Mouse (Mus musculus) midbrain, embryonic 11.5 days (tissue): ENCODE measurements around the gene Gpx5. TPM values are rescaled to one million over a fixed set of nuclear protein-coding genes. Genes with fewer than 3 reads are reported as not detected.

Experiments
- ATAC-seq: fragments of 200-750 bp; cut with Nextera tagmentation; 2 replicates; pipeline ENCODE4 v1.8.0; 2017; ENCODE audit warnings: moderate TSS enrichment, moderate library complexity; ENCODE audit not compliant: low FRiP score
- DNase-seq: peaks from one replicate; pipeline ENCODE4 v3.0.0; 2015; ENCODE audit warnings: low spot score; ENCODE audit errors: missing footprints
- H3K27ac ChIP-seq: fragments of 300-500 bp; sonication (generic); 2 replicates; pipeline ENCODE4 v1.5.1; 2014; ENCODE audit warnings: low read depth, low read length
- H3K27me3 ChIP-seq: fragments of 300-500 bp; sonication (generic); 2 replicates; pipeline ENCODE4 v1.6.1; 2014; ENCODE audit warnings: mild to moderate bottlenecking, low read length, moderate library complexity, mixed read lengths; ENCODE audit not compliant: control insufficient read depth, insufficient read depth
- H3K36me3 ChIP-seq: fragments of 300-500 bp; sonication (generic); 2 replicates; pipeline ENCODE4 v1.6.1; 2014; ENCODE audit warnings: mild to moderate bottlenecking, low read length, moderate library complexity, mixed read lengths; ENCODE audit not compliant: control insufficient read depth, insufficient read depth
- H3K4me1 ChIP-seq: fragments of 300-500 bp; sonication (generic); 2 replicates; pipeline ENCODE4 v1.6.1; 2014; ENCODE audit warnings: low read length; ENCODE audit not compliant: control insufficient read depth, insufficient read depth
- H3K4me2 ChIP-seq: fragments of 300-500 bp; sonication (generic); 2 replicates; pipeline ENCODE4 v1.6.1; 2014; ENCODE audit warnings: mild to moderate bottlenecking, moderate library complexity
- H3K4me3 ChIP-seq: fragments of 300-500 bp; sonication (generic); 2 replicates; pipeline ENCODE4 v1.5.1; 2014; ENCODE audit warnings: low read depth, low read length
- H3K9ac ChIP-seq: fragments of 300-500 bp; sonication (generic); 2 replicates; pipeline ENCODE4 v1.6.1; 2014; ENCODE audit warnings: low read length
- H3K9me3 ChIP-seq: fragments of 300-500 bp; sonication (generic); 2 replicates; pipeline ENCODE4 v1.6.1; 2016; ENCODE audit warnings: low read length; ENCODE audit not compliant: control insufficient read depth
- WGBS: fragments of 180-500 bp; shearing (Covaris S2); extraction: QIAGEN DNeasy Blood & Tissue Kit; methylation state at CpG from one replicate; pipeline ENCODE4 v1.1.7; 2014; 5-methylcytosine and 5-hydroxymethylcytosine counted together
- polyA plus RNA-seq: library from polyadenylated mRNA; unstranded; fragments of >200 nt; fragmentation: Nextera tagmentation; extraction: Ambion mirVana; gene quantifications from 2 replicates; pipeline ENCODE4 v1.2.1, GENCODE M21; 2014

The Gpx5 gene
- polyA plus RNA-seq: not detected in 2 replicates

DNA sequence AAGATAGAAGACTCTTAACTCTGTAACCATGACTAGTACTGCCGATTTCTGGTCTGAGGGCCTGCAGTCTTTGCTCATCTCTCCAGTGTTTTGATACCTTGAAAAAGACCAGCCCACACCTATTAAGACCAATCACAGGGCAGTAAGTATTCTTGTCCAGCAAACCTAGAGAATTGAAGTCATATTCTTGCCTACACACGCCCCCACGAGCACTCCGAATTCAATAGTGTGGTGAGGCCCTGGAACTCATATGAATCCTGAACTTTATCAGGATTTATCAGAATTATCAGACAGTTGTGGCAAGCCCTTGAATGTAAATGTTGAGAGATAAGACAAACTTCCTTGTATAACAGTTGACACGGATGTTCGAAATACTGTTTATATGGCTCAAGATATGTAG lies at the start of gene Gpx5:
Gene Gpx5, minus strand, starts transcription at position 101 of the 400 bp plus-strand sequence.
- Histone ChIP-seq H3K4me3 (no peak within 1 kb of the TSS), H3K36me3 (no peaks in the 10 kb centered on the region), H3K9me3 (no peaks in the 10 kb centered on the region), H3K27me3 (no peaks in the 10 kb centered on the region), H3K4me1 (no peaks in the 10 kb centered on the region), H3K9ac (no peak within 1 kb of the TSS), H3K27ac (no peak within 1 kb of the TSS), H3K4me2 (no peak within 1 kb of the TSS)
- DNase-seq (no peak), ATAC-seq (no peak)
- WGBS: 93% methylated on average over 6 of the region's 6 CpGs

- no peaks in the 10 kb centered on the region for H3K27me3 ChIP-seq
- peak overlapping the region; percentile 38 for H3K4me3 ChIP-seq
- no peaks in the 10 kb centered on the region for H3K36me3 ChIP-seq
- no peaks in the 10 kb centered on the region for H3K9me3 ChIP-seq
- H3K4me1 ChIP-seq: no peaks in the 10 kb centered on the region
- peak; percentile 71; the same call in 1 of the 2 replicates for ATAC-seq
- H3K27ac ChIP-seq: no peak overlapping the region
- WGBS: under 1% methylated on average over 9 of the region's 9 CpGs
- DNase-seq: no peak
- peak overlapping the region; percentile 44 for H3K4me2 ChIP-seq
- H3K9ac ChIP-seq: peak overlapping the region; percentile 14; the same call in 1 of the 2 replicates
These were observed 34.9 kb upstream of the Gpx5 start for GRCm38 (mm10) chr13:21327424-21327823.

GRCm38 (mm10) chr13:21326657-21327211 lies 34.2 kb upstream of the Gpx5 start:
- peak overlapping the region; percentile 29; the same call in 1 of the 2 replicates for H3K9ac ChIP-seq
- no peak overlapping the region for H3K27ac ChIP-seq

GRCm38 (mm10) chr13:21326191-21326590 lies 33.7 kb upstream of the Gpx5 start:
- peak overlapping the region; percentile 44 for H3K4me2 ChIP-seq
- H3K4me3 ChIP-seq: no peak overlapping the region
- no peaks in the 10 kb centered on the region for H3K4me1 ChIP-seq
- no peaks in the 10 kb centered on the region for H3K27me3 ChIP-seq
- WGBS: 14% methylated on average over 4 of the region's 4 CpGs
- no peak overlapping the region for H3K27ac ChIP-seq
- no peak overlapping the region for H3K9ac ChIP-seq
- no peaks in the 10 kb centered on the region for H3K36me3 ChIP-seq
- peak; percentile 51; the same call in 1 of the 2 replicates for ATAC-seq
- peak; percentile 89 for DNase-seq
- no peaks in the 10 kb centered on the region for H3K9me3 ChIP-seq

More at GRCm38 (mm10) chr13:21326657-21327211, 34.2 kb upstream of the Gpx5 start:
- peak overlapping the region; percentile 38 for H3K4me3 ChIP-seq
- under 1% methylated on average over 24 of the region's 24 CpGs for WGBS
- no peaks in the 10 kb centered on the region for H3K36me3 ChIP-seq
- no peaks in the 10 kb centered on the region for H3K9me3 ChIP-seq
- no peaks in the 10 kb centered on the region for H3K27me3 ChIP-seq
- DNase-seq (peak; percentile 99), ATAC-seq (peak; percentile 70)
- H3K4me1 ChIP-seq: no peaks in the 10 kb centered on the region
- peak overlapping the region; percentile 44 for H3K4me2 ChIP-seq

DNA sequence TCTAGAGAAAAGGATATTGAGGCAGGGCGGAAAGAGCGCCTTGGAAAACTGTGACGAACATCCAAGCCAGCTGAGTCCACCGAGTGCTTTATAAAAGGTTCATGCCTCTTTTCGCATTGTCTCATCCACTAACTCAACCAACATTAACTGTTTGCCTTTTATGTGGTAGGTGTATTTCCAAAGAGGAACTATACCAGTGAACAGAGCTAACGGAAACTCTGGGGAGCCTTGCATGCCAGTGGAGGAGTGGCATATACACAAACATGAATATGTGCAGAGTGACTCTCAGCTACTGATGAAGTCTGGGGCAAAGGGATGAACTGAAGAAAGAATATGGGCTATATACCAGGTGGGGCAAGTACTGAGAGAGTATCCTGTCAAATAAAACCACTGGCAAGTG lies 30.9 kb upstream of the Gpx5 start:
- no peak overlapping the region for H3K4me3 ChIP-seq
- no peak overlapping the region; the same call in 1 of the 2 replicates for H3K4me2 ChIP-seq
- H3K9ac ChIP-seq: no peak overlapping the region
- H3K9me3 ChIP-seq: no peaks in the 10 kb centered on the region
- no peaks in the 10 kb centered on the region for H3K36me3 ChIP-seq
- no peak overlapping the region for H3K27ac ChIP-seq
- no peak for ATAC-seq
- no peaks in the 10 kb centered on the region for H3K27me3 ChIP-seq
- no peak for DNase-seq
- WGBS: 69% methylated on average over 6 of the region's 6 CpGs
- H3K4me1 ChIP-seq: no peaks in the 10 kb centered on the region

DNA sequence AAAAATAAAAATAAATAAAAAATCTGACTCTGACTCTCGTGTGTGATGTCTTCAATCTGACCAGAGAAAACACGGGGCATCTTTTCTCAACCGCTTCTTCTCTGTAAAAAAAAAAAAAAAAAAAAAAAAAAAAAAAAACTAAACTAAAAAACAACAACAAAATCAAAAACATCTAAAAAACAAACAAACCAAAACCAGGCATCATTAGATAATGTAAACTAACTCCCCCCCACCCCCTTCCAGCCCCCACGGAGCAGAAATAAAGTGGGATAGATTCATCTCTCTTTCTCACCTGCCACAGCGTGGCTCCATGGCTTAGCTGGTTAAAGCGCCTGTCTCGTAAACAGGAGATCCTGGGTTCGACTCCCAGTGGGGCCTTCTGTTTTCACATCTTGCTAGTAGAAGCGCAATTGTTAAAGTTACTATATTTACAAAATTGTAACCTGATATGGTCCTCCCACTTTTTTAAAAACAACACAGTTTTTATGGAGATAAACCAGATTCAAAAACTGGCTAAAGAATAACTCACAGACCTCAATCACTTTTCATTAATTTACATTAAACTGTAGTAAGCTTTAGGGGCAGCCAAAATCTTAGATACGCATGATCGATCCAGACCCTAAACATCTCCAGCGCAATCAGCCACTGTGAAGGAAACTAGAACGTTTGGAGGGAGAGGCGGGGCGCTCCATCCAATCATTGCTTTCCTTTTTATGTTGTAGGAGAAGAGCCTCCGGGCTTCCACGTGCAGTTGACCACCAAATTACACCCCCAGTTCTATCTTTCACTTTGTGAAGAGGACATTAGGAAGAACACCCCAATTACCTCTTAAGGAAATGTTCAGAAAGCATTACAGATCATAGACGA lies 30.2 kb upstream of the Gpx5 start:
- H3K9me3 ChIP-seq: no peaks in the 10 kb centered on the region
- DNase-seq: peak; percentile 95
- H3K4me3 ChIP-seq: peak overlapping the region; percentile 23; the same call in 1 of the 2 replicates
- ATAC-seq: no peak
- no peaks in the 10 kb centered on the region for H3K36me3 ChIP-seq
- no peak overlapping the region for H3K9ac ChIP-seq
- H3K27me3 ChIP-seq: no peaks in the 10 kb centered on the region
- WGBS: 12% methylated on average over 18 of the region's 18 CpGs
- H3K4me2 ChIP-seq: peak overlapping the region; percentile 30
- no peaks in the 10 kb centered on the region for H3K4me1 ChIP-seq
- H3K27ac ChIP-seq: no peak overlapping the region

DNA sequence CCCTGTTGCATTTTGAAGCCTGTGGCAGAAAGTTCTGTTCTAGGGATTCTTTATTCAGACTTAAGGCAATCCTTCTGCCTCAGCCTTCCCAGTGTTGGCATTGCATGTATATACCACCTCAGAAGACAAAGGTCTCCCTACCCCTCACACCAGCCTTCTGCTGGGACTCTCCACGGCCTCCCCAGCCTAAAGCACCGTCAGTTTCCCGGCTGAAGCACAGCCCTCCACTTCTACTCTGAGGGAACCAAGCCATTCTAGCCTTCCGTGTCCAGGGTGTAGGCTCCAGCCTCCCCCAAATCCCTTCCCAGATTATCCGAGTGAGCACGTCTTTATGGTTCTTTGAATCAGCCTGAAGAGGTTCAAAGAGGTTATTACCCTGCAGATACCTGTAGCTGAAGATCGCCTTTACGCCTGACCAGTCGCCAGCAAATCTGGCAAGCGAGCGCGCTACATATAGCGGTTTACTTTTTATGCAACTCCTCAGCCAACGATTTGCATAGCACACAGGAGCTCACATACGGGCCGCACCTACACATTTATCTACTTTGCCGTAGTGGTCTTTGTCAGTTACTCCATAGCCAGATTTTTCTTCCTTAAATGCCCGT lies 29.5 kb upstream of the Gpx5 start:
- WGBS: 1% methylated on average over 18 of the region's 18 CpGs
- H3K27me3 ChIP-seq: no peaks in the 10 kb centered on the region
- peak overlapping the region; percentile 23 for H3K4me3 ChIP-seq
- no peaks in the 10 kb centered on the region for H3K9me3 ChIP-seq
- H3K4me1 ChIP-seq: no peaks in the 10 kb centered on the region
- H3K4me2 ChIP-seq: peak overlapping the region; percentile 30
- H3K27ac ChIP-seq: no peak overlapping the region
- DNase-seq (peak; percentile 90), ATAC-seq (no peak)
- H3K36me3 ChIP-seq: no peaks in the 10 kb centered on the region
- 0 out of 2 replicates have a peak overlapping the region, but pooled peaks have one; percentile 17 for H3K9ac ChIP-seq

GRCm38 (mm10) chr13:21320262-21320661 lies 27.7 kb upstream of the Gpx5 start:
- Histone ChIP-seq H3K9me3 (no peaks in the 10 kb centered on the region), H3K27ac (no peak overlapping the region), H3K36me3 (no peaks in the 10 kb centered on the region), H3K4me3 (no peak overlapping the region), H3K9ac (no peak overlapping the region), H3K4me2 (no peak overlapping the region), H3K27me3 (no peaks in the 10 kb centered on the region), H3K4me1 (no peaks in the 10 kb centered on the region)
- ATAC-seq (no peak), DNase-seq (no peak)
- WGBS: 77% methylated on average over 3 of the region's 3 CpGs

GRCm38 (mm10) chr13:21313903-21314302 lies 21.4 kb upstream of the Gpx5 start:
- Histone ChIP-seq H3K4me1 (no peaks in the 10 kb centered on the region), H3K4me2 (no peak overlapping the region), H3K27me3 (no peaks in the 10 kb centered on the region), H3K9ac (no peak overlapping the region), H3K27ac (no peak overlapping the region), H3K36me3 (no peaks in the 10 kb centered on the region), H3K4me3 (no peak overlapping the region), H3K9me3 (no peaks in the 10 kb centered on the region)
- DNase-seq: no peak
- ATAC-seq: no peak
- 82% methylated on average over 4 of the region's 4 CpGs for WGBS
